Mouse (Mus musculus): ENCODE measurements at regions not wholly inside any gene's neighbourhood (a gene's known extent, or its start where the extent isn't known, plus 50 kb on each side); places are given as distances from the start of the nearest gene placed in this dataset.
A peak's percentile ranks its signal among the peaks of the same experiment; 100 is the strongest.

- DNase-seq (ENCODE audit: inconsistent ontology term) = no peak
These were observed 265.6 kb downstream of the Hivep2 start for GRCm38 (mm10) chr10:14231464-14231863.

- no peak for DNase-seq (ENCODE audit: inconsistent ontology term)
These were observed 251.4 kb downstream of the Hivep2 start for GRCm38 (mm10) chr10:14217284-14217683.

DNA sequence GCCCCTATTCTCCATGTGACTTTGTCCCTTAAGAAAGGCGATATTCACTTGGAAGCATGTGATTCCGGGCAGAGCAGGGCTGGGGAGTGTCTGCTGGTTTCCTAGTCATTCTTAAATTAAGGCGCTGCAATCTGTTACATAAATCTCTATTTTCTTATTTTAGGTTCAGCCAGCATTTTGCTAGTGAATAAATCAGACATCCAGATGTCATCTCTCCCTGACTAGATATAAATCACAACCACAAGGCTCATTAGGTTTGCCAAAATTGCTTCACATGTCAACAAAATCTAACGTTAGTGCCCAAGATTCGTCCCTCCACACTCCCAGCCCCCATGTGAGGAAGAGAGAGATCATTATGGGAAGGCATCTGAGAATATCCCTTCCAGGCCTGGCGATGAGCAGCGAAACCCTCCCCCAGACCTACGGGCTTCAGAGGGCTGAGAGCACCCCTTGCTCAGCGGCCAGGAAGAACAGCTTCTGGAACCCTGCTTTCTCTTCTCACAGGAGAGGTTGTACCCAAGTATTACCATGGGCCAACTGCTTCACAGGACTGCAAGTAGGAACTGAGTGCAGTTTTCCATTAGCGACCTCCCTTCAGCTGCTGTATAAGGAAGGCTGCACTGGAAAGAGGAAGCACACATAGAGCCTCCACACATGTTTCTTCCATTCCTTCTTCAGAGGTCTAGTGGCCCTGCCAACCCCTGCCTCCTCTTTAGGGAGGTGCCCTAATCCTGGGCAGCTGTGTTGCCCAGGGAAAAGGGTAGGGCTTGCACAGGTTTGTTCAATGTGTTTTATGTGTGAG is 250.5 kb downstream of the Hivep2 start:
- no peak for DNase-seq (ENCODE audit: inconsistent ontology term)

DNA sequence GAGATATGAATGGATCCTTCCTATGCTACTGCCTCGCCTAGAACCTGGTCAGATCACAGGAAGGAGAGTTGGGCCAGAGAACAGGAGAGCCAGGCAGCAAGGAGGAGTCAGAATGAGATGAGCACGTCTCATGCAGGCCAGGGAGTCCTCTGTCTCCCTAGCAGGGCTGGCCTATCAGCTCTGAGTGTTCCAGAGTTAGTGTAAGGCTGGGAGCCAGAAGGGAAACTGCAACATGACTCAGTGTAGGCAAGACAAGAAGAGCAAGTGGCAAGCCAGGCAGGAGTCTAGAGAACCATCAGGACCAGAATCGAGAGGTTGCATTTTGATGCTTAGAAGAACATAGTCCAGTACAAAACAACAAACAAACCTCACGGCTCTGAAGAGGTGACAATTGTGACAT is 249.6 kb downstream of the Hivep2 start:
- no peak for DNase-seq (ENCODE audit: inconsistent ontology term)

- no peak for DNase-seq (ENCODE audit: inconsistent ontology term)
These were observed 247.7 kb downstream of the Hivep2 start for GRCm38 (mm10) chr10:14213536-14213935.

GRCm38 (mm10) chr10:14211926-14212325 is 246.1 kb downstream of the Hivep2 start:
- no peak for DNase-seq (ENCODE audit: inconsistent ontology term)

GRCm38 (mm10) chr10:14211481-14211880 is 245.6 kb downstream of the Hivep2 start:
- DNase-seq (ENCODE audit: inconsistent ontology term) = no peak

DNA sequence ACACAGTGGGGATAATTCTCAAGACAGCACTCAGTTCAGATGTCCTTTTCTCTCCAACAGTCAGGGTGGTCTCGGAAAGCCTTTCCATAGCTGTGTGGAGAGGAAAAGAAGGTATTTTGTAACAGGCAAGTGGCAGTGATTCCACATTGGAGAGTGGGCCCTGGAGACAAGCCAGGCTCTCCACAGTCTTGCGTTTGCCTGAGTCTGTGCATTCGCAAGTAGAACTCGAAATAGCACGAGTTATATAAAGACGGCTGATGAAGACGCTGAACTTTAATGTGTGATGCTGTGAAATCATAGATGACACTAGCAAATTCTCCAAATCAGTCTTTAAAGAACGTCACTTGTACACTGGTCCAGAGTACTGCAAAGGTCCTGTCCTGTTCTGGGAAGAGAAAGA is 244.6 kb downstream of the Hivep2 start:
- DNase-seq (ENCODE audit: inconsistent ontology term) = no peak

- DNase-seq (ENCODE audit: inconsistent ontology term) = no peak
These were observed 244.2 kb downstream of the Hivep2 start for GRCm38 (mm10) chr10:14210045-14210444.

DNA sequence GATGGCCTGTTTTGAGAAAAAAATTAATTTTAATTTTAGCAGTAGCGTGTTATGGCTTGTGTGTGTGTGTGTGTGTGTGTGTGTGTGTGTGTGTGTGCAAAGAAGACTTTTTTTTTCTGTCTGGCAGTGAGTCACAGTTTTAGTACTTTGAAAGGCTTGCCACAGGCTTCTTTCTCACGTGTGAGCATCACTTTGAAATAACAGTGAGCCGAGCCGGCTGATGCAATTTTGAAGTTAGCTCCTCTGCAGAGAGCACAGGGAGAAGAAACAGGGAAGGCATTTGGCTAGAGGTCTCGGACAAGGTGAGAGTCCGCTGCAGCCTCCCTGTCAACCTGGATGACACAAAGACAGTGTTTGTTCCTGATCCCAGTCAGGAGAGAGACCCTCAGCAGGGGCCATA is 242.3 kb downstream of the Hivep2 start:
- DNase-seq (ENCODE audit: inconsistent ontology term) = no peak

DNA sequence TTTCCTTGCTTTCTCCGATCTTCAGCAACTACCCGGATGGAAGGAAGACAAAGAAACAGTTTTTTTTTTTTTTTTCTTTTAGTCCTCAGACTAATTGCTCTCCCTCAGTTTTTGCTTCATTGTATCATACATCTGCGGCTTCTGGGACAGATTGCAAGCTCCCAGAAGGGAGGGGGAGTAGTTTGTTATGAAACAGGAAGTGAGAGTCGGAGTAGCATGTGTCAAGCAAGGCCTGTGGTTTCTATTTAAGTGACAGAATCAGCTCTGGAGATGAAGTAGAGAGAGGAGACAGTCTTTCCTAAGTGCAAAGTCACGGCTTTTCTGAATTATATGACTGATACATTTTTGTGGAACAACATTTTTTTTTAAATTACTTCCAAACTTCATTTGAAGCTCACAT is 241.7 kb downstream of the Hivep2 start:
- peak; percentile 71 for DNase-seq (ENCODE audit: inconsistent ontology term)

DNA sequence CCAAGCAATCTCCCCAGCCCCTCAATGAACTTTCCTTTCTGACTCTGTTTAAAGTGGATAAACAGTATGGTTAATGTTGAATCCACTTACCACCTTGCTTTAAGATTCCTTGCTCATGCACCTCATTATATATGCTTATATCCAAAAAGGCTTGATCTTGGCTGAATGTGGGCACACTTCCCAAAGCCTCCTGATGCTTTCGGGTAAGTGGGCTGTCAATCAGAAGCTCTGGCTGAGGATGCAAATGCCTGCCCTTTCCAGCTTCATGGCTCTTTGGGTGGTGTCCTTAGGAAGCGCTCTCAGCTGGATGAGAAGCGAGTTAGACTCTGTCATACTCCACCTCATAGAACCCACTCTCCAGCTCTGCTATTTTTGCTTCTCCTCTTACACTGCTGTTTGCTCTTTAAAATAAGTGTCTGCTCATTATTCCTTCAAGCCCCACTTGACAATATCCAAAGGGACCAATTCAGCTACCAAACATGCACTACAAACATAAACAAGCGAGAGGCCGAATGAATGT is 241.2 kb downstream of the Hivep2 start:
- DNase-seq (ENCODE audit: inconsistent ontology term) = no peak

All from Muller cell, postnatal 12 days (primary cell).